Mouse (Mus musculus): ENCODE data around the gene Chrna5.

DNA sequence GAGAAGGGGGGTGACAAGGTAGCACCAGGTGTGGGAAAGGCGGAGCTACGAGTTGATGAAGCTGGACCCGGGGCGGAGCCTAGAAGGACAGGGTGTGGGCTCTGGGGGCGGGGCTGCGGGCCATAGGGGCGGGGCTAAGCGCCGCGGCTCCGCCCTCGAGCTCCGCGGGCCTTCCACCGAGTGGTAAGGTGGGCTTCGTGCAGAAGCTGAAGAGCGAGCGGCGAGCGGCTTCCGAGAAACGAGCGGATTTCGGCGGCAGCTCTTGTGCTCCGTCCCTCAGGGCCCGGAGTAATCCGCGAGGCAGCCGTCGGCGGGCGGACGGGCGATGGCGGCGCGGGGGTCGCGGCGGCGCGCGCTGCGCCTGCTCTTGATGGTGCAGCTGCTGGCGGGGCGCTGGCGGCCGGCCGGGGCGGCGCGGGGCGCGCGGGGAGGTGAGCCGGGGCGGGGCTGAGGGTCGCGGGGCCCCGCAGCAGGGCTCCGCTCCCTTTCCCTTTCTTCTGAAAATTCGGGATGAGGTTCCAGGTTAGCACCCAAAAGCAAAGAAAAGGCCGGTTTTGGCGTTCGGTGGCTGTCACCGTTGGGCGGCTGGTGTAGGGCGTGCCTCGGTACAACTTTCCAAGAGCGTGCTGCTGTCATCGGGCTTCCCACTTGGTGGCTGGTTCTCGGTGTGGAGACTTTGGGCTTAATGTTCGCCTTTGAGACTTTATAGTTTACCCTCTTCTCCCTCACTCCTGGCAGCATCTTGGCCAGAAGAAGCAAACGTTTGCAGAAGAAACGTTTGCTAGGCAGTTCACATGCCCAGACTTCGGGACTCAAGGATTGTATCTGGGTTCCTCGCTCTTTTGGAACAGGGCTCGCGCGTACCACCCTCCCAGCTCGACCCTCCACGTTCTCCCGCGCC, 861 bp downstream of the Chrna5 start:
- TF ChIP-seq POLR2A (IDR thresholded peaks at IDR 0.05; ENCODE audit: borderline replicate concordance, extremely low read depth, insufficient read depth, insufficient read length, poor library complexity, severe bottlenecking) (no peak), CTCF (IDR thresholded peaks at IDR 0.05; ENCODE audit: borderline replicate concordance, extremely low read depth, insufficient read depth, insufficient read length) (no peak)

Measured in brain, embryonic 14.5 days (tissue).